Mouse (Mus musculus) kidney, adult 2 months (tissue): Measurements from ENCODE around the gene Grk3.

Experiments
- CTCF ChIP-seq: fragments of 200-500 bp; conservative IDR thresholded peaks from 2 replicates; pipeline ENCODE4 v1.5.1; 2011; ENCODE audit warnings: low read depth, mild to moderate bottlenecking, control low read depth, low read length, moderate library complexity, mixed read lengths; ENCODE audit not compliant: insufficient read depth, insufficient read length
- POLR2A ChIP-seq: fragments of 200-500 bp; IDR thresholded peaks from one replicate; pipeline ENCODE4 v1.6.1; 2011; ENCODE audit warnings: low read depth, low read length, control low read depth

DNA sequence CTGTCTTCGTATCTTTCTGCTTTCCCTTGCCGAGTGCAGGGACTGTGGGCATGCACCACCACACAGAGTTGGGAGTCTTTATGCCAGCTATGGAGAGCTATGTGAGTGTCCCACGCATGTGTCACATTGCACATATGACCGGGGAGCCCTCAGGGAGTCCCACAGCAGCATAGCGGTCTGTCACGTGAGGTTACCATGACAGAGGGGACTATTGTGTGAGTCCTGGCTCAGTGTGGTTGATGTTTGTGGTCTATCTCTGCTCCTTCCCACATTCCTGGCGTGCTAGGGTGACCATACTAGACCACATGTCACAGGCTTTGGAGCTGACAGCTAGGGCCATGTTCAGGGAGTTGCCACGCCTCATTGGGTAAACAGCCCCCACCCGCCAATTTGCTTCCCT, 36.4 kb downstream of the Grk3 start:
- TF ChIP-seq CTCF (no peak), POLR2A (no peak)
